Mouse (Mus musculus) midbrain, embryonic 16.5 days (tissue): ENCODE results near the gene Mepce. TPM values are rescaled to one million over a fixed set of nuclear protein-coding genes. Genes with fewer than 3 reads are reported as not detected.

Experiments
- ATAC-seq: fragments of 200-750 bp; cut with Nextera tagmentation; 2 replicates; pipeline ENCODE4 v1.8.0; 2017; ENCODE audit warnings: moderate TSS enrichment
- H3K27ac ChIP-seq: fragments of 300-500 bp; sonication (generic); 2 replicates; pipeline ENCODE4 v1.5.1; 2014; ENCODE audit warnings: mild to moderate bottlenecking, low read length, mixed read lengths
- H3K27me3 ChIP-seq: fragments of 300-500 bp; sonication (generic); 2 replicates; pipeline ENCODE4 v1.6.1; 2014; ENCODE audit warnings: low read depth, low read length, mixed read lengths; ENCODE audit not compliant: control insufficient read depth, insufficient read depth
- H3K36me3 ChIP-seq: fragments of 300-500 bp; sonication (generic); 2 replicates; pipeline ENCODE4 v1.6.1; 2014; ENCODE audit warnings: mild to moderate bottlenecking, low read length, moderate library complexity, mixed read lengths; ENCODE audit not compliant: control insufficient read depth, insufficient read depth
- H3K4me1 ChIP-seq: fragments of 300-500 bp; sonication (generic); 2 replicates; pipeline ENCODE4 v1.6.1; 2014; ENCODE audit warnings: mild to moderate bottlenecking, low read length, mixed read lengths; ENCODE audit not compliant: control insufficient read depth, insufficient read depth
- H3K4me2 ChIP-seq: fragments of 300-500 bp; sonication (generic); 2 replicates; pipeline ENCODE4 v1.6.1; 2014; ENCODE audit warnings: mild to moderate bottlenecking, low read length, mixed read lengths
- H3K4me3 ChIP-seq: fragments of 300-500 bp; sonication (generic); 2 replicates; pipeline ENCODE4 v1.5.1; 2014; ENCODE audit warnings: low read depth, mild to moderate bottlenecking, low read length, moderate library complexity, mixed read lengths
- H3K9ac ChIP-seq: fragments of 300-500 bp; sonication (generic); 2 replicates; pipeline ENCODE4 v1.6.1; 2014; ENCODE audit warnings: low read depth, low read length, mixed read lengths
- H3K9me3 ChIP-seq: fragments of 300-500 bp; sonication (generic); replicated peaks from 2 replicates; pipeline ENCODE4 v1.6.1; 2014; ENCODE audit warnings: mild to moderate bottlenecking, low read length, mixed read lengths; ENCODE audit not compliant: control insufficient read depth, poor library complexity, severe bottlenecking
- WGBS: fragments of 180-500 bp; shearing (Covaris S2); extraction: QIAGEN DNeasy Blood & Tissue Kit; methylation state at CpG from one replicate; pipeline ENCODE4 v1.1.7; 2014; 5-methylcytosine and 5-hydroxymethylcytosine counted together
- polyA plus RNA-seq: library from polyadenylated mRNA; unstranded; fragments of >200 nt; fragmentation: Nextera tagmentation; extraction: Ambion mirVana; gene quantifications from 2 replicates; pipeline ENCODE4 v1.2.1, GENCODE M21; 2015

The Mepce gene
- polyA plus RNA-seq, 1 experiment from 2014 or later, result 11.6 TPM

- no peak overlapping the region; the same call in 1 of the 2 replicates for H3K27ac ChIP-seq
- H3K4me2 ChIP-seq, result peak overlapping the region; percentile 90
- 72% methylated on average over 9 of the region's 9 CpGs for WGBS
- H3K27me3 ChIP-seq, result no peaks in the 10 kb centered on the region
- peaks cover 54% of the 10 kb centered on the region for H3K4me1 ChIP-seq
- peak overlapping the region; percentile 91 for H3K9ac ChIP-seq
- no peak for ATAC-seq
- H3K9me3 ChIP-seq, result no peaks in the 10 kb centered on the region
- H3K36me3 ChIP-seq, result peaks cover 17% of the 10 kb centered on the region
- H3K4me3 ChIP-seq, result peak overlapping the region; percentile 79
Observed at GRCm38 (mm10) chr5:137783901-137784540, 3.4 kb downstream of the Mepce start.

- no peak for ATAC-seq
- H3K4me1 ChIP-seq, result peaks cover 51% of the 10 kb centered on the region
- H3K27ac ChIP-seq, result no peak overlapping the region
- 82% methylated on average over 13 of the region's 13 CpGs for WGBS
- H3K4me3 ChIP-seq, result peak overlapping the region; percentile 79
- H3K4me2 ChIP-seq, result peak overlapping the region; percentile 90
- no peaks in the 10 kb centered on the region for H3K27me3 ChIP-seq
- H3K9ac ChIP-seq, result peak overlapping the region; percentile 91
- peaks cover 17% of the 10 kb centered on the region for H3K36me3 ChIP-seq
- no peaks in the 10 kb centered on the region for H3K9me3 ChIP-seq
Observed at GRCm38 (mm10) chr5:137782776-137783522, 4.5 kb downstream of the Mepce start.

GRCm38 (mm10) chr5:137781661-137782060, 5.8 kb downstream of the Mepce start:
- Histone ChIP-seq H3K4me2 (no peak overlapping the region), H3K9ac (no peak overlapping the region), H3K4me3 (no peak overlapping the region), H3K9me3 (no peaks in the 10 kb centered on the region), H3K36me3 (peaks cover 17% of the 10 kb centered on the region), H3K27ac (no peak overlapping the region), H3K27me3 (no peaks in the 10 kb centered on the region), H3K4me1 (peaks cover 48% of the 10 kb centered on the region)
- WGBS, result 92% methylated on average over 7 of the region's 7 CpGs
- no peak for ATAC-seq

- H3K4me1 ChIP-seq, result peaks cover 37% of the 10 kb centered on the region
- under 1% methylated on average over 68 of the region's 83 CpGs for WGBS
Observed at GRCm38 (mm10) chr5:137779053-137779933, 8.2 kb downstream of the Mepce start.

GRCm38 (mm10) chr5:137778635-137779034, 8.8 kb downstream of the Mepce start, which contains the start of gene Ppp1r35:
Ppp1r35 (plus strand) TSS chr5:137778849.
- 0% methylated on average over 31 of the region's 31 CpGs for WGBS
- Histone ChIP-seq H3K9me3 (no peaks in the 10 kb centered on the region), H3K4me3 (peak within 1 kb of the TSS; percentile 79), H3K4me2 (peak within 1 kb of the TSS; percentile 97), H3K27me3 (no peaks in the 10 kb centered on the region), H3K36me3 (peaks cover 15% of the 10 kb centered on the region), H3K4me1 (peaks cover 31% of the 10 kb centered on the region), H3K9ac (peak within 1 kb of the TSS; percentile 88), H3K27ac (peak within 1 kb of the TSS; percentile 87)
- ATAC-seq, result peak; percentile 96

More at GRCm38 (mm10) chr5:137779053-137779933, 8.2 kb downstream of the Mepce start:
- H3K27me3 ChIP-seq, result no peaks in the 10 kb centered on the region
- H3K36me3 ChIP-seq, result peaks cover 17% of the 10 kb centered on the region
- H3K9ac ChIP-seq, result peak overlapping the region; percentile 88
- peak; percentile 34 for ATAC-seq
- peak overlapping the region; percentile 87 for H3K27ac ChIP-seq
- no peaks in the 10 kb centered on the region for H3K9me3 ChIP-seq
- H3K4me2 ChIP-seq, result peak overlapping the region; percentile 97
- H3K4me3 ChIP-seq, result peak overlapping the region; percentile 79

GRCm38 (mm10) chr5:137777267-137777845, 10.1 kb downstream of the Mepce start:
- H3K4me3 ChIP-seq, result no peak overlapping the region
- H3K36me3 ChIP-seq, result peaks cover 9% of the 10 kb centered on the region
- no peaks in the 10 kb centered on the region for H3K27me3 ChIP-seq
- H3K9ac ChIP-seq, result no peak overlapping the region
- no peak for ATAC-seq
- peak overlapping the region; percentile 87; the same call in 1 of the 2 replicates for H3K27ac ChIP-seq
- peaks cover 21% of the 10 kb centered on the region for H3K4me1 ChIP-seq
- H3K4me2 ChIP-seq, result no peak overlapping the region
- 89% methylated on average over 7 of the region's 7 CpGs for WGBS
- no peaks in the 10 kb centered on the region for H3K9me3 ChIP-seq

GRCm38 (mm10) chr5:137776408-137776918, 11.0 kb downstream of the Mepce start:
- Histone ChIP-seq H3K4me2 (no peak overlapping the region), H3K4me3 (no peak overlapping the region), H3K9ac (no peak overlapping the region), H3K36me3 (no peaks in the 10 kb centered on the region), H3K27ac (no peak overlapping the region), H3K4me1 (peaks cover 14% of the 10 kb centered on the region), H3K9me3 (no peaks in the 10 kb centered on the region), H3K27me3 (no peaks in the 10 kb centered on the region)
- 46% methylated on average over 5 of the region's 5 CpGs for WGBS
- no peak for ATAC-seq

- H3K4me3 ChIP-seq, result no peak overlapping the region
- 89% methylated on average over 2 of the region's 2 CpGs for WGBS
- ATAC-seq, result no peak
- H3K9me3 ChIP-seq, result no peaks in the 10 kb centered on the region
- H3K4me1 ChIP-seq, result peaks cover 13% of the 10 kb centered on the region
- H3K4me2 ChIP-seq, result no peak overlapping the region
- no peak overlapping the region for H3K27ac ChIP-seq
- H3K36me3 ChIP-seq, result no peaks in the 10 kb centered on the region
- no peak overlapping the region for H3K9ac ChIP-seq
- H3K27me3 ChIP-seq, result no peaks in the 10 kb centered on the region
Observed at GRCm38 (mm10) chr5:137775587-137776290, 11.7 kb downstream of the Mepce start.
